Mouse (Mus musculus) WW6 (cell line): ENCODE measurements at regions not wholly inside any gene's neighbourhood (a gene's known extent, or its start where the extent isn't known, plus 50 kb on each side); places are given as distances from the start of the nearest gene placed in this dataset.

Source experiments
- DNase-seq: peaks from one replicate; pipeline ENCODE4 v3.0.0-alpha.2; 2013; ENCODE audit warnings: low read depth, low spot score

DNA sequence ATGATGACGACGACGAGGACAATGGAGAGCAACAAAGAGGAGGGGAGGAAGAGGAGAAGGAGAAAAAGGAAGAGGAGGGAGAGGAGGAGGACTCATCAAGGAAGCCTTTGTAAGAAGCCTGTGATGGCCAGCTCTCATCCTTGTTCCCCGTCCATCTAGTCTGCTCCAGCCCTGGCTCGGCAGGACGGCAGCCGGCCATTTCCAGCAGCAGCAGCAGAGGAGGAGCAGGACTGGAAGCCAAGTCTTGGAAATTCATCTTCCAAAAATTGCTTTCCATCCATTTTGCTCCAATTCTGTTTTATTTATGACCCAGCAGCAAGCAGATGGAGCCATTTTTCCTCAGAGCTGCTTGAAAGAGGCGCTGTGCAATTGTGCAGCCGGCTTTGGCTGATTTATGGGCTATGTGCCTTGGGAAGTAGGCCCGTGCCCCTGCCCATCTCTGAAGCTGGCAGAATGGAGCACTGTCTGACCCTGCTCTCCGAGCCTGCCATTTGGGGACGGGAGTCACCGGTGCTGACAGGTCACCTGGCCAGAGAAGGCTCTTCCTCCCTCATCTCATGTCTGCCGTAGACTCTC lies 231.2 kb upstream of the N4bp1 start:
- no peak for DNase-seq

GRCm38 (mm10) chr8:87112355-87112754 lies 227.3 kb upstream of the N4bp1 start:
- no peak for DNase-seq

- no peak for DNase-seq
Measured at GRCm38 (mm10) chr8:87105106-87105505, 220.0 kb upstream of the N4bp1 start.

- DNase-seq = no peak
Measured at GRCm38 (mm10) chr8:87095211-87095610, 210.2 kb upstream of the N4bp1 start.

DNA sequence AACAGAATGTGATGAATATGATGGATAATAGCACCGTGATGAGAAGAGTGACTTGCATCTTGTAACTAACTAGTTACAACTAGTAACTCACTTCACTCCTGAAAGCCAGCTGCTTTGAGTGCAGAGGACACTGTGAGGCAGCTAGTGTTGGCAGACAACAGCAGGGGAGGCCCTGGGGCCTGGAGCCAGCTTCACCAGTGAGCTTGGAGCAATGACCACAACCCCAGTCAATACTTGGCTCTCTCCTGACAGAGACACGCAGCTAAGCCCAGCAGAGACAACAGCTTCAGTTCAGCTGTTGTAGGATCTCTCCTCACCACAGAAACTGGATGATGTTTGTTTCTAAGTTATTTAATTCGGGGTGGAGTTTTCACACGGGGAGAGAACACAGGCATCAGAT lies 209.6 kb upstream of the N4bp1 start:
- DNase-seq = no peak

DNA sequence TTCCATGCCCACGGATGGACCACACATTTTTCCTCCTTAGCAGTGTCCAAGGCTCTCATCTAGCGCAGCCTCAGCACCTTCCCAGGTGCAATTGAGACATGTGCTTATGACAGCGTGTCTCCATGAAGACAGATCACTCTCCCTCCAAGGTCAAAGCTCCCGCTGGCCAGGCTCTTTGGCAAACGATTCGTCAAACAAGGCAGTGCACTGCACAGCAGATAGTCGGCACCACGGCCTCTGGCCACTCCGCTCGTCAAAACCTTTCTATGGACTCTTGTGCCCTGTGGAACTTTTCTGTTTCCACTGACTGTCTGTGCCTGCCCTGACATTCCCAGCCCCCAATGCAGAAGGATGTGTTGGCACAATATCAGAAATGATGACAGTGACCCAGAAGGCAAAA lies 208.7 kb upstream of the N4bp1 start:
- DNase-seq = no peak

GRCm38 (mm10) chr8:87093081-87093480 lies 208.0 kb upstream of the N4bp1 start:
- DNase-seq = no peak

DNA sequence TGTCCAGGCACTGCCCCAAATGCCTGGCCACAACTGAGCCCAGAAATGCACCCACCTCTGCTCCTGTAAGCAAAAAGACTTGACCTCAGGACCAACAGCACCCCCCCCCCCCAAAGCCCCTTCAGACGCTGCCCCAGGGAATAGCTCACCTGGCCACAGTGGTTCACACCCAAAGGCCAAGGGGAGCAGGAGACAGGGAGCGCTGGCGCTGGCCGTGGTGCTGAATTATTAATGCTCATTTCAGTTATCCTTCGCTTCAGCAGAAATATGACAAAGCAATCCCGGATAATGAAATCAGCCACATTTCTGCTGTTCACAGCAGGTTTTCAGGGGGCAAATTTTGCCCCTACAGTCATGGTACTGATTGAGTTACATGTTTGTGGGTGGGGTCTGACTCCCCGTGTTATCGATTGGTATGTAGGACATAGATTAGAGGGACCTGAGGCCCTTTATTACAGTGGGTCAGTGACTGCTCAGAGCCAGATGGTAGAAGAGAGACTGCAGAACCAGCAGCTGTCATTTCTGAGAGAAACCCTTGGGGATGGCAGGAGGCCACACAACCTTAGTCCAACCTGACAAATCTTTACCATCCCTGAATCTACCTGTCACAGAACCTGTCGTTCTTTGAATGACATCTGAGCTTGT lies 202.5 kb upstream of the N4bp1 start:
- DNase-seq = peak; percentile 13

DNA sequence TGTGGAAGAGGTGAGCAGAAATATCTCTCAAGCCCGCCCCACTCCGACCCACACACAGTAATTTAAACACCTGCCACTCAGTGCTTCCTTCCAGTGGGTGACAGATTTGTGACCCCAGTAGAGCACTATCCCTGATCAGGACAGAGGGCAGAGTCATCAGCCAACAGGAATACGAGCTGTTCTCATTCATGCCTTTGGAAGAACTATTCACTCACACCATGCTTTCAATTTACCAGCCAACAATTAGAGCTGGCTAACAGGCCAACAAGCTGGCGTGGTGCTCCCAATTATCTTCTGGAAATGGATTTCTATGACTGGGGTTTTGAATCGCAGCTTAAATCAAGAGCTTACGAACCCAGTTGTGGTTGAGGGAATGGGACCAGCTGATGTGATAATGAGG lies 193.2 kb upstream of the N4bp1 start:
- DNase-seq = no peak

DNA sequence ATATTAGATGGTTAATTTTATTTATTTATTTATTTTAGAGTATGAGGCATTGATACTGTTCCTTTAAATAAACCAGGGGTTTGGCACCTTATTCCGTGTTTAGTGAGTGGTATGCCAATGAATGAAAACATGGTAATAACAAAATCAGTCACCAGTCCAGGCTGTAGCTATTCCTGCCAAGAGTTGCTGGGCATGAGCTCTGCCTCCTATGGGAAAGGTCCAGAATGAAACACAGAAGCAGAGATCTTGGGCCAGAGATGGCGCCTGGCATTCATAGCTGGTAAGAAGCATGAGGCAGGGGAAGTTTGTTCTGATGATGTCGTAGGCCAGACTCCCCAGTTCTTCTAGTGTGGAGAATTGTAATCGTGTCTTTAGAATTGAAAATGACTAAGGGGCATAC lies 190.9 kb upstream of the N4bp1 start:
- no peak for DNase-seq

DNA sequence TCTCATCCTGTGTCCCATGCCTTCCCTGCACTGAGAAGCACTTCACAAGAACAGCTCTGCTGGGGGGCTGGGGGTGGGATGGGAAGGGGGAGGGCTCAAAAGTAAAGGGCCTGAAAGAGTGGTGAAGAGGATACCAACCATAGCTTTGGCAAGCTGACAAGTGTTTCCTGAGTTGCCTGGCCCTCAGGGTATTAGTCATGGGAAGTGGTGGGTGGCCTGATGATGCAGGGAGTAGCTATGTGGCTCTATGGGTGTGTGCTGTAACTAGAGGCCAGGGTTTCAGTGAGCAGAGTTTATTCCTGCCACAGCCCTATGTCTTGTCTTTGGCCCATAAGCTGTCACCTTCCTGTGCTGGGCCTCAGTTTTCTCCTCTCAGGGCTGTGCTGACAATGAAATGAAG lies 186.2 kb upstream of the N4bp1 start:
- DNase-seq = no peak

- no peak for DNase-seq
Measured at GRCm38 (mm10) chr8:87067106-87067505, 182.0 kb upstream of the N4bp1 start.

DNA sequence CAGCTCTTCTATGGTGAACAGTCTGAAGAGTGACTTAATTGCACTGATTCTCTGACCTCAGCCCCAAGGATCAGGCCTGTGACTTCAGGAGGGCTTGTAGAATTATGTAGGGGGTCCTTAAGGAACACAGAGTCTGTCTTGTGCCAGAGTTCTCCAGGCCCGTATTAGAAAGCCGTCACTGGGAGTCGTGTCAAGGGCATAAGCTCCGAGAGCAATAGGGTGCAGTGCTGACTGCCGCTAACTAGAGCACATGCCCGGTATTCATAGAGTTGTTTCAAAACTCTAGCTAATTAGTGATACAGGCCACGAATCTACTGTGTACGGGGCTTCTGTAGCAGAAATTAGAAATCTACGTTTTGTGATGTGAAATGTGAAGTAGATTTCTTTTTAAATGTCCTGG lies 179.7 kb upstream of the N4bp1 start:
- DNase-seq = no peak

- no peak for DNase-seq
Measured at GRCm38 (mm10) chr8:87064250-87064747, 179.2 kb upstream of the N4bp1 start.

- DNase-seq = no peak
Measured at GRCm38 (mm10) chr8:87063588-87063987, 178.5 kb upstream of the N4bp1 start.

- no peak for DNase-seq
Measured at GRCm38 (mm10) chr8:87049746-87050145, 164.7 kb upstream of the N4bp1 start.

- no peak for DNase-seq
Measured at GRCm38 (mm10) chr8:87049196-87049595, 164.1 kb upstream of the N4bp1 start.

DNA sequence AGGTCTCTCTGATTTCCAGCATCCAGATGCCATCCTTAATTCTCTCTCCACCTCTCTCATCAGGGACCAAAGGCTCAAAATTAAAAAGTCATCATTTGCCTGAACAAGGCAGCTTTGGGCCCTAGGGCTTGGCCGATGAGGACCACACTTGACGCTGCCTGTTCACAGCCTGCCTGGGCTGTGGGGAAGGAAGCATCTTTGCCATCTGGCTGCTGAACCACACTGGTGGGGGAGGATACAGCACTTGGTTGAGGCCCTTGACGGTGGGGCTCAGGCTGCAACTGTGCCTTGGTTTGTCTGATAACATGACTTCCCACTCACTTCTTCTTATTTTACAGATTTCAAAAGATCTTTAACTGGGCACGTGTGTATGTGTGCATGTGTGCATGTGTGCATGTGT lies 161.5 kb upstream of the N4bp1 start:
- DNase-seq = no peak

- DNase-seq = no peak
Measured at GRCm38 (mm10) chr8:87043016-87043415, 158.0 kb upstream of the N4bp1 start.

DNA sequence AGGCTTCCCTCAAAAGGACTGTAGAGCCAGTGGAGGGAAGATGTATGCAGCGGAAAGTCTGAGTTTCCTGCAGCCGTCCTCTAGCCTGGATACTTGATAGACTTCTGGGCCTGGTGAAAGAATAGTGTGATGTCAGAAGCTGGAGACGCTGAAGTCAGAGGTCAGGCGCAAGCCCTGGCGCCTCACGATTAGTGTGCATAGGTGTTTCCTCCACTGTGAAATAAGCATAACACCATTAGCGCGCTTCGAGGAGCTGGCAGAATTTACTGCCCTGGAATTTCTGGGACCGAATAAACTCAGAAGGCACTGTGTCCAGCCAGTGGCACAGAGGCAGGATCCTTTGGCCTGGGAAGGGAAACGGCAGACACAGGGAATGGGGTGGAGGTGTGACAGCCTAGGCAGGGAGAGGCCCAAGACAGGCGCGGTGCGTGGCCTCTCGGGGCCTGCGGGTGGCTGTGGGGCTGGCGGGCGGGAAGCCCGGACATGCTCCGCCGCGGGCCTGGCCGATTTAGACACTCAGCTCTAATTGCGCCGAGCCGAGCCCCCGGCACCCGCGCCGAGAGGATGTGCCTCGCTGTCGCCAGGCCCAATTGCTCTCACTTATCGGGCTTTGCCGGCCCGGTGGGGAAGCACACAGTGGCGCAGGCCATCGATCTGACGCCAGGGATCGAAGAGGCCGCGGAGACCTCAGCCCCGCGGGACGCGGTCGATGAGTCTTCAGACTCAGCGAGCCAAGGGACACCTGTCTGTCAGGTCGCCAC lies 152.7 kb upstream of the N4bp1 start:
- peak; percentile 20 for DNase-seq

GRCm38 (mm10) chr8:87035996-87036395 lies 150.9 kb upstream of the N4bp1 start:
- no peak for DNase-seq

GRCm38 (mm10) chr8:87028171-87028570 lies 143.1 kb upstream of the N4bp1 start:
- DNase-seq = no peak

- DNase-seq = no peak
Measured at GRCm38 (mm10) chr8:87025946-87026345, 140.9 kb upstream of the N4bp1 start.
